Mouse (Mus musculus): Measurements from ENCODE around the gene Disp3. TPM values are rescaled to one million over a fixed set of nuclear protein-coding genes. Genes with fewer than 3 reads are reported as not detected.

Disp3 gene
- polyA plus RNA-seq, 1 experiment from 2014 or later: 0.03 TPM

DNA sequence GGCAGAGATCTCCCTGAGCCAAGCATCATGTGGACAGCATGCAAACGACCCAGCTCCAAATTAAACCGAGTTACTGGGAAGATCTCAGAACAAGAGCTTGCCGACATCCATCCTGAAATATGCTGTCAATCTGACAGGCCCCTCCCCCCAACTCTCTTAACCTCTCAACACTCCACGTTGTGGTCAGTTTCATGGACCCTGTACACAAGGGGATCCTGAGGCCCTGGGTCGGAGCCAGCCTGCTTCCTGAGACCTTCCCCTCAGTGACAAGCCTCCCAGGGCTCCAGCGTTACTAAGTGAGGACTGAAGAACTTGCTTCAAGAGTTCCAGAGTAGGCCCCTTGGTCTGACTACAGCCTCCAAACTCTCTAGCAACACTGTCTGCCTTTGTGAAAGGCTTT is 48.8 kb downstream of the Disp3 start:
- no peaks in the 10 kb centered on the region for H3K9me3 ChIP-seq (replicated peaks; ENCODE audit: control insufficient read depth, low read length)
- H3K4me2 ChIP-seq (ENCODE audit: low read depth, low read length): no peak overlapping the region
- no peak overlapping the region for H3K27ac ChIP-seq (ENCODE audit: low read length)
- 34% methylated on average over 6 of the region's 6 CpGs for WGBS
- H3K36me3 ChIP-seq (ENCODE audit: control insufficient read depth, insufficient read depth): no peaks in the 10 kb centered on the region
- H3K4me1 ChIP-seq (ENCODE audit: control insufficient read depth, insufficient read depth, low read length): no peaks in the 10 kb centered on the region
- no peaks in the 10 kb centered on the region for H3K27me3 ChIP-seq (ENCODE audit: control insufficient read depth, insufficient read depth, low read length)
- no peak overlapping the region for H3K4me3 ChIP-seq (ENCODE audit: low read length)
- no peak for ATAC-seq (replicated peaks; ENCODE audit: extremely low read depth, insufficient read depth, low FRiP score)
- no peak overlapping the region for H3K9ac ChIP-seq (ENCODE audit: low read length)

GRCm38 (mm10) chr4:148238218-148238617 is 49.5 kb downstream of the Disp3 start:
- 42% methylated on average over 9 of the region's 9 CpGs for WGBS
- H3K9ac ChIP-seq (ENCODE audit: low read length): no peak overlapping the region
- no peaks in the 10 kb centered on the region for H3K4me1 ChIP-seq (ENCODE audit: control insufficient read depth, insufficient read depth, low read length)
- no peak for ATAC-seq (replicated peaks; ENCODE audit: extremely low read depth, insufficient read depth, low FRiP score)
- no peaks in the 10 kb centered on the region for H3K9me3 ChIP-seq (replicated peaks; ENCODE audit: control insufficient read depth, low read length)
- no peaks in the 10 kb centered on the region for H3K36me3 ChIP-seq (ENCODE audit: control insufficient read depth, insufficient read depth)
- H3K4me2 ChIP-seq (ENCODE audit: low read depth, low read length): no peak overlapping the region
- H3K4me3 ChIP-seq (ENCODE audit: low read length): no peak overlapping the region
- no peaks in the 10 kb centered on the region for H3K27me3 ChIP-seq (ENCODE audit: control insufficient read depth, insufficient read depth, low read length)
- H3K27ac ChIP-seq (ENCODE audit: low read length): no peak overlapping the region

- Histone ChIP-seq H3K27me3 (ENCODE audit: control insufficient read depth, insufficient read depth, low read length) (no peaks in the 10 kb centered on the region), H3K4me3 (ENCODE audit: low read length) (no peak overlapping the region), H3K9me3 (replicated peaks; ENCODE audit: control insufficient read depth, low read length) (no peaks in the 10 kb centered on the region), H3K4me2 (ENCODE audit: low read depth, low read length) (no peak overlapping the region), H3K9ac (ENCODE audit: low read length) (no peak overlapping the region), H3K27ac (ENCODE audit: low read length) (no peak overlapping the region), H3K36me3 (ENCODE audit: control insufficient read depth, insufficient read depth) (no peaks in the 10 kb centered on the region), H3K4me1 (ENCODE audit: control insufficient read depth, insufficient read depth, low read length) (no peaks in the 10 kb centered on the region)
- WGBS: 77% methylated on average over 8 of the region's 8 CpGs
- no peak for ATAC-seq (replicated peaks; ENCODE audit: extremely low read depth, insufficient read depth, low FRiP score)
Measured at GRCm38 (mm10) chr4:148236664-148237063, 51.1 kb downstream of the Disp3 start.

DNA sequence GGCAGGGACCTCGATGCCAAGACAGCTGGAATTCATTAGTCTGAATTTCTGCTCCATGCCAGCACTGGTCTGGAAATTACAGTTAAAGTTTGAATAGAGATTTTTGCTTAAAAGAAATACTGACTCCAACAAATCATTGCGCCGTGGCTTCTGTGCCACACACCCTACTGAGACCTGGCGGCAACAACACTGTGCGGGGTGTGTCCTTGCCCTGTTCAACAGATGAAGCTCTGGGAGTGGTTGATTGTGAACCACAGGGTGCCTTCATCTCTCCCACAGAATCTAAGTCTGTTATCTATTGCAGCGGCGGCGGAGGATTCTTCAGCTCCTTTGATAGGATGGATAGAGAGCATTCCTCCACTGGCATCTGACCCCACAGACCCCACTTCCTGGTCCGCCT is 54.7 kb downstream of the Disp3 start:
- ATAC-seq (replicated peaks; ENCODE audit: extremely low read depth, insufficient read depth, low FRiP score): no peak
- H3K36me3 ChIP-seq (ENCODE audit: control insufficient read depth, insufficient read depth): no peaks in the 10 kb centered on the region
- H3K4me3 ChIP-seq (ENCODE audit: low read length): no peak overlapping the region
- H3K27ac ChIP-seq (ENCODE audit: low read length): no peak overlapping the region
- no peak overlapping the region for H3K4me2 ChIP-seq (ENCODE audit: low read depth, low read length)
- no peaks in the 10 kb centered on the region for H3K9me3 ChIP-seq (replicated peaks; ENCODE audit: control insufficient read depth, low read length)
- H3K4me1 ChIP-seq (ENCODE audit: control insufficient read depth, insufficient read depth, low read length): no peaks in the 10 kb centered on the region
- H3K9ac ChIP-seq (ENCODE audit: low read length): no peak overlapping the region
- 72% methylated on average over 9 of the region's 9 CpGs for WGBS
- H3K27me3 ChIP-seq (ENCODE audit: control insufficient read depth, insufficient read depth, low read length): no peaks in the 10 kb centered on the region

- H3K9me3 ChIP-seq (replicated peaks; ENCODE audit: control insufficient read depth, low read length): no peaks in the 10 kb centered on the region
- H3K27me3 ChIP-seq (ENCODE audit: control insufficient read depth, insufficient read depth, low read length): no peaks in the 10 kb centered on the region
- no peak overlapping the region for H3K4me2 ChIP-seq (ENCODE audit: low read depth, low read length)
- no peak for ATAC-seq (replicated peaks; ENCODE audit: extremely low read depth, insufficient read depth, low FRiP score)
- no peaks in the 10 kb centered on the region for H3K36me3 ChIP-seq (ENCODE audit: control insufficient read depth, insufficient read depth)
- 54% methylated on average over 10 of the region's 10 CpGs for WGBS
- no peak overlapping the region for H3K27ac ChIP-seq (ENCODE audit: low read length)
- no peak overlapping the region for H3K9ac ChIP-seq (ENCODE audit: low read length)
- no peaks in the 10 kb centered on the region for H3K4me1 ChIP-seq (ENCODE audit: control insufficient read depth, insufficient read depth, low read length)
- no peak overlapping the region for H3K4me3 ChIP-seq (ENCODE audit: low read length)
Measured at GRCm38 (mm10) chr4:148232615-148233014, 55.1 kb downstream of the Disp3 start.

DNA sequence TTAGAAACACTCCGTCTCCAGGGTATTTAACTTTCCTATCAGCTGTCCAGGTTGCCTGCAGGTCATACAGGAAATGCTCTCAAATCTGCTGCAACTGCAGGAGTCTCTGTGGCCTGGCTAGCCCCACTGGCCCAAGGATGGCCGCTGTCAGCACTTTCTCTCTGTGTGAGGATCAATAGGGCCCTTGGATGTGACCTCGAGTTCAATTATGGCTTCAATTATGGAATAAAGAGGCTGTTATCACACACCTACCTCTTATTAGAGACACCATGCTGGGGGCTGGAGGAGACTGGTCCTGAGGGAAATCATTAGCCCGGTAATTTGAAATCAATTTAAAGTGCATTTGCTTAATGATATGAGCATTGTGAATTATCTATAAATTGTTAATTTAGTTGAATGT is 55.6 kb downstream of the Disp3 start:
- Histone ChIP-seq H3K9me3 (replicated peaks; ENCODE audit: control insufficient read depth, low read length) (no peaks in the 10 kb centered on the region), H3K9ac (ENCODE audit: low read length) (no peak overlapping the region), H3K36me3 (ENCODE audit: control insufficient read depth, insufficient read depth) (no peaks in the 10 kb centered on the region), H3K4me1 (ENCODE audit: control insufficient read depth, insufficient read depth, low read length) (no peaks in the 10 kb centered on the region), H3K27ac (ENCODE audit: low read length) (no peak overlapping the region), H3K4me3 (ENCODE audit: low read length) (no peak overlapping the region), H3K4me2 (ENCODE audit: low read depth, low read length) (no peak overlapping the region), H3K27me3 (ENCODE audit: control insufficient read depth, insufficient read depth, low read length) (no peaks in the 10 kb centered on the region)
- no peak for ATAC-seq (replicated peaks; ENCODE audit: extremely low read depth, insufficient read depth, low FRiP score)
- 66% methylated on average over 4 of the region's 4 CpGs for WGBS

- H3K27me3 ChIP-seq (ENCODE audit: control insufficient read depth, insufficient read depth, low read length): no peaks in the 10 kb centered on the region
- no peak overlapping the region for H3K9ac ChIP-seq (ENCODE audit: low read length)
- no peak overlapping the region for H3K4me2 ChIP-seq (ENCODE audit: low read depth, low read length)
- no peaks in the 10 kb centered on the region for H3K4me1 ChIP-seq (ENCODE audit: control insufficient read depth, insufficient read depth, low read length)
- H3K27ac ChIP-seq (ENCODE audit: low read length): no peak overlapping the region
- ATAC-seq (replicated peaks; ENCODE audit: extremely low read depth, insufficient read depth, low FRiP score): 0 out of 2 replicates have a peak, but pooled peaks have one; percentile 60
- H3K4me3 ChIP-seq (ENCODE audit: low read length): no peak overlapping the region
- H3K36me3 ChIP-seq (ENCODE audit: control insufficient read depth, insufficient read depth): no peaks in the 10 kb centered on the region
- H3K9me3 ChIP-seq (replicated peaks; ENCODE audit: control insufficient read depth, low read length): no peaks in the 10 kb centered on the region
- 8% methylated on average over 16 of the region's 16 CpGs for WGBS
Measured at GRCm38 (mm10) chr4:148229646-148230045, 58.1 kb downstream of the Disp3 start.

DNA sequence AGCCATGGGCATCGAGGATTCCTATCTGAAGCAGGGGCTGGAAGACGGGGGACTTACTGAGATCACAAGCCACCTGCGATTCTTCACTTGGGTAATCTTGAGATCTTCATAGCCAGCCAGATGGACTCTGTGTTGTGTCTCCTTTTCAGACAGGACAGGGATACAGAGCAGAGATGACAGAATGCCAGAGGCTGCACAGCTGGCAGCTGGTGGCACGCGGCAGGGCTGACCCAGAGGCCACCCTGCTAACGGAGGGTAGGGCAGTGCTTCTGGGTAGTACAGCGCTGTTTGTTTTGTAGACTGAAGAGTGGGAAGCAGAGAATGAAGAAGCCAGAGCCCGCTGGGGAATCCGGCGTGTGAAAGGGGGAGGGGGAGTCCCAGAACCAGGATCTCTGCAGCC is 64.8 kb downstream of the Disp3 start:
- no peak overlapping the region for H3K9ac ChIP-seq (ENCODE audit: low read length)
- no peak for ATAC-seq (replicated peaks; ENCODE audit: extremely low read depth, insufficient read depth, low FRiP score)
- no peaks in the 10 kb centered on the region for H3K4me1 ChIP-seq (ENCODE audit: control insufficient read depth, insufficient read depth, low read length)
- peaks cover 8% of the 10 kb centered on the region; the same call in 1 of the 2 replicates for H3K27me3 ChIP-seq (ENCODE audit: control insufficient read depth, insufficient read depth, low read length)
- WGBS: 40% methylated on average over 10 of the region's 10 CpGs
- H3K36me3 ChIP-seq (ENCODE audit: control insufficient read depth, insufficient read depth): no peaks in the 10 kb centered on the region
- H3K9me3 ChIP-seq (replicated peaks; ENCODE audit: control insufficient read depth, low read length): no peaks in the 10 kb centered on the region
- no peak overlapping the region for H3K4me2 ChIP-seq (ENCODE audit: low read depth, low read length)
- no peak overlapping the region for H3K27ac ChIP-seq (ENCODE audit: low read length)
- H3K4me3 ChIP-seq (ENCODE audit: low read length): no peak overlapping the region

DNA sequence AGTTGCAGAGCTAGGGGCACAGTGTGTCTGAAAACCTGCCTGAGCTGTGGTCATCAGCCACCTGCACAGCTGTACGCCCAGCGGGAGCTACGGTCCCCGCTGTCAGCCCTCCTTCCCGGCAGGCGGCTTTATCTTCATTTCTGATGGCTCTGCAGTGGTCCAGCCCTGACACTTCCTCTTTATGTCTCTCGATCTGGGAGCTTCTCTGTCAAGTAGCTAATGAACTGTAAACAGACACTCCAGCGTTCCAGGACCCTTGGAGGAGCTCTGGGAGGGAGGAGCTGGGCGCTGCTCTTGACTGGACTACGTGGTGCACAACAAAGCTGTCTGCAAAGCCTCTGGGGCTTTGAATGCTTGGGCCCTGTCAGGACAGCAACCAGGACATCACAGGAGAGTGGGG is 67.1 kb downstream of the Disp3 start:
- Histone ChIP-seq H3K36me3 (ENCODE audit: control insufficient read depth, insufficient read depth) (no peaks in the 10 kb centered on the region), H3K9me3 (replicated peaks; ENCODE audit: control insufficient read depth, low read length) (no peaks in the 10 kb centered on the region), H3K27ac (ENCODE audit: low read length) (no peak overlapping the region), H3K4me2 (ENCODE audit: low read depth, low read length) (no peak overlapping the region), H3K27me3 (ENCODE audit: control insufficient read depth, insufficient read depth, low read length) (peaks cover 10% of the 10 kb centered on the region; the same call in 1 of the 2 replicates), H3K4me3 (ENCODE audit: low read length) (no peak overlapping the region), H3K9ac (ENCODE audit: low read length) (no peak overlapping the region), H3K4me1 (ENCODE audit: control insufficient read depth, insufficient read depth, low read length) (no peaks in the 10 kb centered on the region)
- WGBS: 3% methylated on average over 10 of the region's 10 CpGs
- ATAC-seq (replicated peaks; ENCODE audit: extremely low read depth, insufficient read depth, low FRiP score): no peak

DNA sequence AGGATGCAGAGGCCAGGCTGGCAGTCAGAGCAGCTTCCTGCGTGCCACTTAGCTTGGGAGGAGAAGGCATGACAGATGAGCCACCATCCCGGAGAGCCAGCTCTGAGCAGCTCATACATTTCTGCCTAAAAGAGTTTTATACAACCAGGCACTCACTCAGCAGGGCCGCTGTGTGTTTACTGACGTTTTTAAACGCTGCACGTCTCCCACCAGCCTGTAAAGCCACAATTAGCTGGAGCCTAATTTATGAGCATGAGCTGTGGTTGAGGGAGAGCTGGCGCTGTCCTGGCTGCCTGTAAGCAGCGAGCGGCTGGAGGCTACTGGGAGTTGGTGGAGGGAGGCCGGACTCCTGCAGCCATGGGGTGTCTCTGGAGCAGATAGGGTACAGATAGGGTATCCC is 69.5 kb downstream of the Disp3 start:
- H3K27me3 ChIP-seq (ENCODE audit: control insufficient read depth, insufficient read depth, low read length): peaks cover 10% of the 10 kb centered on the region; the same call in 1 of the 2 replicates
- no peaks in the 10 kb centered on the region for H3K9me3 ChIP-seq (replicated peaks; ENCODE audit: control insufficient read depth, low read length)
- H3K9ac ChIP-seq (ENCODE audit: low read length): no peak overlapping the region
- H3K4me2 ChIP-seq (ENCODE audit: low read depth, low read length): no peak overlapping the region
- no peak overlapping the region for H3K4me3 ChIP-seq (ENCODE audit: low read length)
- no peak overlapping the region for H3K27ac ChIP-seq (ENCODE audit: low read length)
- H3K4me1 ChIP-seq (ENCODE audit: control insufficient read depth, insufficient read depth, low read length): no peaks in the 10 kb centered on the region
- no peak for ATAC-seq (replicated peaks; ENCODE audit: extremely low read depth, insufficient read depth, low FRiP score)
- no peaks in the 10 kb centered on the region for H3K36me3 ChIP-seq (ENCODE audit: control insufficient read depth, insufficient read depth)
- WGBS: 18% methylated on average over 10 of the region's 10 CpGs
